Mouse (Mus musculus) thymus, adult 2 months (tissue): Measurements from ENCODE around the gene Adm. TPM values are rescaled to one million over a fixed set of nuclear protein-coding genes. Genes with fewer than 3 reads are reported as not detected.
"Not testable (repeated sequence)": the region's sequence is repeated elsewhere in the genome, so short reads cannot be mapped to it uniquely, and the experiment has no call there.

Source experiments
- DNase-seq: peaks from one replicate; pipeline ENCODE4 v3.0.0; 2021
- H3K27ac ChIP-seq: fragments of 200-500 bp; 2 replicates; pipeline ENCODE4 v1.5.1; 2012; ENCODE audit warnings: low read length, control low read depth; ENCODE audit not compliant: control insufficient read depth, insufficient read depth
- H3K27me3 ChIP-seq: fragments of 200-500 bp; 2 replicates; pipeline ENCODE4 v1.6.1; 2012; ENCODE audit warnings: mild to moderate bottlenecking, low read length, moderate library complexity, mixed read lengths; ENCODE audit not compliant: control insufficient read depth, insufficient read depth
- H3K36me3 ChIP-seq: fragments of 200-500 bp; 2 replicates; pipeline ENCODE4 v1.6.1; 2012; ENCODE audit warnings: mild to moderate bottlenecking, low read length, moderate library complexity; ENCODE audit not compliant: control insufficient read depth, insufficient read depth
- H3K4me1 ChIP-seq: fragments of 200-500 bp; replicated peaks from 2 replicates; pipeline ENCODE4 v1.6.1; 2012; ENCODE audit warnings: low read length; ENCODE audit not compliant: control insufficient read depth, insufficient read depth
- H3K4me3 ChIP-seq: fragments of 200-500 bp; 2 replicates; pipeline ENCODE4 v1.5.1; 2012; ENCODE audit warnings: mild to moderate bottlenecking, low read length, control low read depth, moderate library complexity; ENCODE audit not compliant: control insufficient read depth, insufficient read depth
- CTCF ChIP-seq: fragments of 200-500 bp; IDR thresholded peaks from 2 replicates; pipeline ENCODE4 v1.5.1; 2012; ENCODE audit warnings: mild to moderate bottlenecking, control low read depth, low read length, moderate library complexity, borderline replicate concordance; ENCODE audit not compliant: control insufficient read depth, poor library complexity, insufficient read depth; ENCODE audit errors: extremely low read depth
- POLR2A ChIP-seq: fragments of 200-500 bp; IDR thresholded peaks from 2 replicates; pipeline ENCODE4 v1.6.1; 2012; ENCODE audit warnings: mild to moderate bottlenecking, low read length, control low read depth, moderate library complexity; ENCODE audit not compliant: control insufficient read depth, poor library complexity, insufficient read depth; ENCODE audit errors: extremely low read depth
- WGBS: fragments of 180-500 bp; shearing (Covaris S2); methylation state at CpG from one replicate; pipeline ENCODE4 v1.1.7; 2018; 5-methylcytosine and 5-hydroxymethylcytosine counted together
- polyA plus RNA-seq: library from polyadenylated mRNA; depleted of rRNA; stranded (reverse); fragments of >200 nt; gene quantifications from 2 replicates; pipeline ENCODE4 v1.2.3, GENCODE M21; 2012

The Adm gene
- polyA plus RNA-seq, 1 experiment, result 14.1 TPM

DNA sequence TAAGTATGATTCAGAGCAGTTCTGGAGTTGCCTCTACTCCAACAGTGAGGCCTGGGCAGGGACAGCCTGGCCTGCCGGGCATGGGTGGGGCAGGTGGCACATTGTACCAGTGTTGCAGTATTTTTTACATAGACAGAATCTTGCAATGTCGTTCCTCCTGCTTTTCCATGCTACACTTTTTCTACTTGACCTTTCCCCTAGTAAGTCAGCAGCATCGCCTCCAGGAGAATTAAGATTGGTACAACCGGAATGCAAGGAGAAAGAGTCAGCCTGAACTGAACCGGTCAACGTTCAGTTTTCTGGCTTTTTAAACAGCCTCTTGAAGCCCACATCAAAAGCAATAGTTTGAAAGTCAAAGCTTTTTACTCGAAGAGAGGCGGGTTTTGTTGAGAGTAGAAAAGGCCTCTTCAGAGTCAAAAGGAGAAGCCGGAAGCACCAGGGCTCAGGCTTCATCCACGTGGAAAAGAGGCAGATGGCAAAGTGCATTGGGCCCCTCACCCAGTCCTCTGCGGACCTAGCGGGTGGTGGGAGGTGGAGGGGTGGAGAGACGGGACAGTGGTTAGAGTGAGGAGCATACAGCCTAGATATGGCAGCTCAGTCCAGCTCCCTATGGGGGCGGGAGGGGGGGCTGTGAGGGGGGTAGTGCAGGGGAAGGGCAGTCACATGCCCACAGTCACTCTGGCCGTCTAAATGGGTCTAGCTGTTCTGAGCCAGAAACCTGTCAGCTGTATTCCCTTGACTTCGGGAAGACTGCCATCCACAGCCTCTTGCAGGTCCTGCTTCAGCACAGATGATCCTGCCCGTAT, 11.0 kb downstream of the Adm start:
- TF ChIP-seq POLR2A (no peak), CTCF (no peak)
- DNase-seq, result no peak
- H3K27ac ChIP-seq, result no peak overlapping the region
- no peaks in the 10 kb centered on the region for H3K27me3 ChIP-seq
- WGBS, result 68% methylated on average over 17 of the region's 17 CpGs
- H3K4me3 ChIP-seq, result no peak overlapping the region
- no peaks in the 10 kb centered on the region for H3K36me3 ChIP-seq
- H3K4me1 ChIP-seq, result no peaks in the 10 kb centered on the region

DNA sequence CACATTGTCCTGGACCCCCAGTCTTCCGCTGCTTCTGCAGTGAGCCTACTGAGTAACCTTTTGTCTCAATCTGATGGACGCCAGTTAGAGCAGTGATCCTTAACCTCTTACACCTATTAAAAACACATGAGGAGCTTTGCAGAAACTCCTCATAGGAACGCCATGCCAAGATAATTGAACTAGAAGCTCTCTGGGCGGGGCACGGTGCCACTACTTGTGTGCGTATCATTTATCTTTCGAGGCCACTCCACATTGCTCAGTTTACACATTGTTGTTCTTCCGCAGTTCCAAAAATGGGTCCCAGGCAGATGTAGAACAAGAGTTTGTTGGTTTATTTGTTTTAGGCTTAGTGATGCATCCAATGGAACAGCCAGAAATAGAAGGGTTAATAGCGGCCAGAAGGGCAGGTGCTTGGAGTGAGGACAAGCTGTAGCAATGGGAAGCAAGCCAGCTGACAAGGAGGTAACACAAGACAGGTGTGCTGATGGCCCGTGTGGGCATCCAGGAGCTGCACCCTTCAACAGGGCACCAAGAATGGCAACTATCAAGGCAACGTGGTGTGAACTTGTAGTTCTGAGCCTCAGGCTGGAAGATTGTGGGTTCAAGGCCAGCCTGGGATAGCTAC, 11.9 kb downstream of the Adm start:
- DNase-seq, result no peak
- no peak overlapping the region for H3K27ac ChIP-seq
- H3K4me3 ChIP-seq, result no peak overlapping the region
- TF ChIP-seq POLR2A (no peak), CTCF (no peak)
- H3K4me1 ChIP-seq, result no peaks in the 10 kb centered on the region
- 94% methylated on average over 11 of the region's 11 CpGs for WGBS
- H3K27me3 ChIP-seq, result no peaks in the 10 kb centered on the region
- no peaks in the 10 kb centered on the region for H3K36me3 ChIP-seq

DNA sequence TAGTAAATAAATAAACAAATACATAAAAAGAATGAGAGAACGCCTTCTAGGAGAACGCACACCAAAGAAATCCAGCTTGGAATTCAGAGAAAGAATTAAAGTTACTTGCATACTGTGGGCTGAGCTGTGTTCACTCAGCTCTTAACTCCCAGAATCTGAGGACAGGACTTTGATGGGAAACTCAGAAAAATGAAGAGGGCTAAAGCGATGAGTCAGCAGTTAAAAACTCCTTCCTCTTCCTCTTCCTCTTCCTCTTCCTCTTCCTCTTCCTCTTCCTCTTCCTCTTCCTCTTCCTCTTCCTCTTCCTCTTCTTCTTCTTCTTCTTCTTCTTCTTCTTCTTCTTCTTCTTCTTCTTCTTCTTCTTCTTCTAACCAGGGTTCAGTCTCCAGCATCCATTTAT, 12.5 kb downstream of the Adm start:
- 98% methylated on average over 3 of the region's 3 CpGs for WGBS
- DNase-seq, H3K27me3 ChIP-seq, H3K36me3 ChIP-seq, H3K4me1 ChIP-seq, H3K4me3 ChIP-seq, H3K27ac ChIP-seq: not testable (repeated sequence)

DNA sequence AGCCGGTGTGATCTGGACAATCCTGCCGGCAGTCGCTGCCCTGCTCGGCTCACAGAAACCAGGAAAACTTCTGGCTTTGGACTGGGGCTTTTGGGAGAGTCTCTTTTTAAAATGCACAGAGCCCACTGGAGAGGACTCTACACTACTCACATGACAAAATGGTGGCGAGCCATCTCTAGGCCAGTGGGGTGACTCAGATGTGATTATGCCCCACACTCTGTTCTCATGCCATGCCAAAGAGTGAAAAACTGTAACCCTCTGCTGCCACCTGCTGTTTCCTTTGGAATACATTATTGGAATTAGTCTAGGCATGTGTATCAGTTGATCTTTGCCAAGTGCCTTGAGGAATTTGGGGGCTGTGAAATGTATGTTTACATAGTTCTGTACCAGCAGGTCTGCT, 17.9 kb downstream of the Adm start:
- TF ChIP-seq CTCF (no peak), POLR2A (no peak)
- no peak overlapping the region for H3K27ac ChIP-seq
- H3K36me3 ChIP-seq, result no peaks in the 10 kb centered on the region
- H3K4me1 ChIP-seq, result no peaks in the 10 kb centered on the region
- H3K4me3 ChIP-seq, result no peak overlapping the region
- 78% methylated on average over 5 of the region's 5 CpGs for WGBS
- no peaks in the 10 kb centered on the region for H3K27me3 ChIP-seq
- peak; percentile 41 for DNase-seq

DNA sequence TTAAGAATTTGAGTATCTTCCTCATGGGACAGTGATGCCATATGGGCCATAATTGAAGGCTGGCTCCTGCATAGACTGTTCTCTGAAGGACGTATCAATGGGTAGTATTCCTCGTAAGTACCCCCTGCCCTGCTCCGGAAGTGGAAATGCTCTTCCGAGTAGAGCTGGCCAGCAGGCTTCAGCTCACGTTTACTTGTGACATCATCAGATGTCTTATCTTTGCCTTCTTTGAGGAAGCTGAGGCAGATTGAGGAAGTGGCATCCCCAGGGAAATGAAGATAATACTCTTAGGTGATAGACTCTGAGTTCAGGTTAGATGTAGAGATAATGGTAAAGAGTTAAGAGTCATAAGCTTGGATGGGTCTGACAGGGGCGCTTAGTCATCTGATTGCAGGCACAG, 18.4 kb downstream of the Adm start:
- DNase-seq, result no peak
- no peak overlapping the region for H3K4me3 ChIP-seq
- no peaks in the 10 kb centered on the region for H3K27me3 ChIP-seq
- H3K27ac ChIP-seq, result no peak overlapping the region
- TF ChIP-seq POLR2A (no peak), CTCF (no peak)
- no peaks in the 10 kb centered on the region for H3K4me1 ChIP-seq
- WGBS, result 70% methylated on average over 6 of the region's 6 CpGs
- H3K36me3 ChIP-seq, result no peaks in the 10 kb centered on the region

DNA sequence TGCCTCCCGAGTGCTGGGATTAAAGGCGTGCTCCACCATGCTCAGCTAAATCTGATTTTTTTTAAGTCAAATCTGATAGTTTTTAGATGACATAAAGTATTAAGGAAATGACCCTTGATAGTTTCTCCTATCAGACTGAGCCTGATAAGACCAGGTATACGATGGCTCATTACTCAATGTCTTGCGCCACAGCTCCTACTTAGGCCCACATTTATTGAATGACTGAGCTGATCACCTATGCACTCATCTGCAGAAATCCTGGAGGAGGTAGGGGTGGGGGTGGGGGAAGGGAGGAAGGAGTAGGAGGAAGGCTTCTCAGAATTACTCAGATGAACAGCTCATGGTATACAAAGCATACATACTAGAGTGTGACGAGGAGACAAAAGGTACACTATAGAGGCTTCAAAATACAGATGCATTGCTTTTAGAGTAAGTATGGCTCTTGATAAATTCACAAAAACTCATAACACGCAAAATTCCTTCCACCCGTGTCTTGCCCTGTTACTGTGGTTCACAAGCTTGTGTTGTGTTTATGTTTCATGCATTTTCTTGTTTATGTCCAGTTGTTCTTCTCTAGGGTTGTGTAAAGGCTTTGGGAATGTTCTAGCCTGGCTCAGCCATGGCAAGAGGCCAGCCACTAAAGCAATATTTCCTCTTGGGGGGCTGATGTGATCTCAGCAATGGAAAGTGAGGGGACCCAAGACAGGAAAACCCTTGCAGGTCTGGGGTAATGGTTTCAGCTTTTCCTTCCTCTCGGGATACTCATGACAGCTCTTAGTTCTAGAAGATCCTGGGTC, 19.3 kb downstream of the Adm start:
- H3K4me1 ChIP-seq, result no peaks in the 10 kb centered on the region
- DNase-seq, result no peak
- H3K27me3 ChIP-seq, result no peaks in the 10 kb centered on the region
- no peak for TF ChIP-seq CTCF
- no peak overlapping the region for H3K27ac ChIP-seq
- no peaks in the 10 kb centered on the region for H3K36me3 ChIP-seq
- no peak overlapping the region for H3K4me3 ChIP-seq
- WGBS, result 94% methylated on average over 8 of the region's 8 CpGs
